Mouse (Mus musculus) CD4-positive naive resting alpha-beta T cell, adult 76 days (primary cell): ENCODE results near the gene Slc36a4. TPM values are rescaled to one million over a fixed set of nuclear protein-coding genes. Genes with fewer than 3 reads are reported as not detected.

Experiments used
- total RNA-seq: library from RNA; stranded (reverse); gene quantifications from one replicate; pipeline ENCODE4 v1.2.4, GENCODE M21; 2023

The Slc36a4 gene
- 7.1 TPM for total RNA-seq

GRCm38 (mm10) chr9:15709599-15710381 lies at the start of gene Slc36a4:
Gene Slc36a4 (plus strand): TSS chr9:15709738.

Other genes with a start within 250 kb of the Slc36a4 start
- 15.7 TPM for gene Smco4, start 216.3 kb upstream of the Slc36a4 start, total RNA-seq
- gene Deup1, start 81.8 kb upstream of the Slc36a4 start, total RNA-seq, result not detected
- gene Mtnr1b, start 164.8 kb downstream of the Slc36a4 start, total RNA-seq, result not detected